Mouse (Mus musculus): Measurements from ENCODE around the gene Jazf1.

GRCm38 (mm10) chr6:52963840-52964690 is 104.4 kb downstream of the Jazf1 start:
- TF ChIP-seq CTCF (IDR thresholded peaks at IDR 0.05; ENCODE audit: low read depth, low read length) = no peak
- TF ChIP-seq POLR2A (IDR thresholded peaks at IDR 0.05; ENCODE audit: extremely low read depth, insufficient read depth, low read length) = no peak
